Mouse (Mus musculus) common myeloid progenitor, adult 5-6 weeks (primary cell): ENCODE data around the gene Nol3. TPM values are rescaled to one million over a fixed set of nuclear protein-coding genes. Genes with fewer than 3 reads are reported as not detected.

ENCODE experiments used
- ATAC-seq: replicated peaks from 2 replicates; pipeline ENCODE4 v1.8.0; 2016; ENCODE audit warnings: low read depth, mild to moderate bottlenecking, moderate TSS enrichment, inconsistent platforms; ENCODE audit not compliant: poor library complexity, severe bottlenecking
- total RNA-seq: library from RNA; stranded (forward); fragments of 200-1000, 187-1606 nt; gene quantifications from 2 replicates; pipeline ENCODE4 v1.2.3, GENCODE M21; 2017

Nol3 gene
- total RNA-seq, 1 experiment from 2014 or later, result 0.05 TPM

DNA sequence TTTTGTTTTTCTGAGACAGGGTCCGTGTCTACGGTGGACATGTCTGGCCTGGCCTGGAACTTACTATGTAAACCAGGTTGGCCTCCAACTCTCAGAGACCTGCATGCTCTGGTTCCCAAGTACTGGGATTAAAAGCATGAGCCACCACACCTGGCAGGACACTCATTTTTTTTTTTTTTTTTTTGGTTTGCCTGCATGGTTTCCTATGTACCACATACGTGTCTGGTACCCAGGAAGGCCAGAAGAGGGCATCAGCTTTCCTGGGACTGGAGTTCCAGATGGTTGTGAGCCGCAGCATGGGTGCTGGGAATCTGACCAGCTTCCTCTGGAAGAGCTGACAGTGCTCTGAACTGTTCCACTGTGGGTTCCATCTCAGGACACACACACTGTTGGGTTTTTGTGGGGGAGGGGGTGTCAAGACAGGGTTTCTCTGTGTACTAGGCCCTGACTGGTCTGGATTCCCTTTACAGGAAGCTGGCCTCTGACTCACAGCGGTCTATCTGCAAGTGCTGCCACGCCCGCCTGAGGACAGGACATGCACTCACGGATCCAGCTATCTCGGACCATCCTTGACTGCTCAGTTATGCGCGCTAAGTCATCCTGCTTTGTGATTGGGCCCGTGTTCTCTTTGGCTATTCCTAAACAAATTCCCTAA, 14.5 kb upstream of the Nol3 start:
- no peak for ATAC-seq

DNA sequence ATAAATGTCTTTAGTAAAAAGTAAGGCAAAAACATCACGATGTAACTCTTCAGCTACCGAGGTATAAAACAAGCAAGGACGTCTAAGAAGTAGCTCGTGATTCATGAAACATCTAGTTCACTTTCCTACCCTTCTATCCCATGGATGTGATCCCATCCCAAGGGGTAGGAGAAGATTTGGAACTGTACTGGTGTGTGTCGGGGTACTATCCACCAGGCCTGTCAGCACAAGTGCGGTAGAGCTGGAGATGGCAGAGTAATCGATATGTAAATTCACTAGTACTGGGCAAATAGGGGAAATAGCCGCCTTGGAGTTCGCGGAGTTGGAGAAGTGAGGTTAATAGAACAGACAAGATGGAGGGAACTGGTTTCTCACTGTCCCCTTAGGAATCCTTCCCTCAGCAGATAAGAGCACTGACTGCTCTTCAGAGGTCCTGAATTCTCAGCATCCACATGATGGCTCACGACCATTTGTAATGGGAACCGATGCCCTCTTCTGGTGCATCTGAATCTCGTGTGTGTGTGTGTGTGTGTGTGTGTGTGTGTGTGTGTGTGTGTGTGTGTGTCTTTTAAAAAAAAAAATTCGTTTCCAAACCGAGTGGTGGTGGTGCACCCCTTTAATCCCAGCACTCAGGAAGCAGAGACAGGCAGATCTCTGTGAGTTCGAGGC, 12.6 kb upstream of the Nol3 start:
- ATAC-seq, result no peak

DNA sequence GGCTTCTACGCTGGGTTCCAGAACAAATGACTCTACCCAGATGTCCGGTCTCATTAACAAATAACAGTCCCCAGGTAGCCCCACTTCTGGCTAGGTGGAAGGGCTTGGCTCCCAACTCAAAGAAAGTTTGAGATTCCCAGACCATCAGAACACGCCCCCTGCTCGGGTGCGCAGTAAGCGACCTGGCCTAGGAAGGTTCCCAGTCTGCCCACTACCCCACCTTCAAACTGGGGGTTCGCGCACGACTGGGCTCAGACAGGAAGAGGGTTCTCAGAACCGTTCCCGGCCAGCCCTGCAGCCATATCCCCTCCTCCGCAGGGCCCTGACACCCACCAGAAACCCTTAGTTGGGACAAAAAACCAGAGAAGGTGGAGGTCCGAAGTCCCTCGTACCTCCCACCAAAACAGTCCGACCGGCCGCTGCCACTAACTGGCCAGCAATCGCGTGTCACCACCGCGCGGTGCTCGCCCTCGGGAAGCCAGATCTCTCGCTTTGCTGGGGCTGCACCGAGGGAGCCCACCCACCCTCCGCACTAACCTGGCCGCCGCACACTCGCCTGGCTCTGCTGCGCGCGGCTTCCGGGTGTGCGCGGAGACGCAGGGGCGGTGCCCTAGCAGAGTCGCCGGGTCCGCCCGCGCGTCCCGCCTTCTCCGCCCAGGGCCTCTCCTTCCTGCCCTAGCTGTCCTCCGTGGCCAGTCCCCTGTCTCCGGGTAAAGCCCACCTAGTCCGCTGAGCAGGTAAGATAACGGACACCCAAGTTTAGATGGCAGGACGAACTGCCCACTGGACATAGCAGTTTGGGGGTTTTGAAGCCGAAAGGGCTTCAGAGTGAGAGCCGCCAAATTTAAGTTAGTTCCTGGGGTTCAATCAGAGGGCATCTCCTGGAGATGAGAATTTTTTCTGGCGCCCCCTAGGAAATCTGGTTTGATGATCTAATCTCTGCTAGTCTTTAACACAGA, 11.6 kb upstream of the Nol3 start, which contains the start of the genes Tradd and Fbxl8:
TSS of gene Tradd (minus strand) at position 586 of the 959 bp plus-strand sequence.
TSS of gene Fbxl8 (plus strand) at position 625 of the 959 bp plus-strand sequence.
- ATAC-seq, result peak; percentile 62

DNA sequence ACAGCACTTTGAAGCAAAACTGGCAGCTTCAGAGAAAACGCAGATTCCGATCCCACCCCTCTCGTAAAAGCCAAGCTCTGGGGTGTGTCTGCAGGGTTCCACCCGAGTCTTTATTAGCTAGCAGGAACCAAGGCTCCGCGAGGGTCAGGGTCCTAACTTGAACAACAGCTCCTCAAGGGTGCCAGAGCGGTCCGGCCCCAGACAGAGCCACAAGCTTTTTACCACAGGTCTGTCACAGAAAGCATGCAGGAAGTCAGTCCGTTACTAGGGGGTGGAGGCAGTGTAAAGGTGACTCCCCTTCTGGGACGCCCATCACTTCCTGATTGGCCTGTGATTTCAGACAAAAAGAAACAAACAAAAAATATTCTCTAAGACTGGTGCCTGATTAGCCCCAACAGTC, 10.8 kb upstream of the Nol3 start:
- peak; percentile 55 for ATAC-seq

DNA sequence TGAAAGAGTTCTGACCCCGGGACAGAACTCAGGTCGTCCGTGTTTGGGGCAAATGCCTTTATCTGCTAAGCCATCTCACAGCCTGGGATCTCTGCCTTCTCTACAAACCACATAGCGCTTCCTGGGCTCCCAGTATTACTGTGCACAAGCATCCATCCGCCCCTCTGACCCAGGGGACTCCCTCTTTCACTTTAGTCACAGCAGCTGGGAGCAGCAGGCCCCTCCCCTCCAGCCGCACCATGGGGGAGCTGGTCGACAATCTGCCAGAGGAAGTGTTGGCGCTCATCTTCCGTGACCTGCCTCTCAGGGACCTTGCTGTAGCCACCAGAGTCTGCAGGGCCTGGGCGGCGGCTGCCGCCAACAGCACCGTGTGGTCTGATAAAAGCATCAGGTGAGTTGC, 9.2 kb upstream of the Nol3 start:
- ATAC-seq, result no peak

DNA sequence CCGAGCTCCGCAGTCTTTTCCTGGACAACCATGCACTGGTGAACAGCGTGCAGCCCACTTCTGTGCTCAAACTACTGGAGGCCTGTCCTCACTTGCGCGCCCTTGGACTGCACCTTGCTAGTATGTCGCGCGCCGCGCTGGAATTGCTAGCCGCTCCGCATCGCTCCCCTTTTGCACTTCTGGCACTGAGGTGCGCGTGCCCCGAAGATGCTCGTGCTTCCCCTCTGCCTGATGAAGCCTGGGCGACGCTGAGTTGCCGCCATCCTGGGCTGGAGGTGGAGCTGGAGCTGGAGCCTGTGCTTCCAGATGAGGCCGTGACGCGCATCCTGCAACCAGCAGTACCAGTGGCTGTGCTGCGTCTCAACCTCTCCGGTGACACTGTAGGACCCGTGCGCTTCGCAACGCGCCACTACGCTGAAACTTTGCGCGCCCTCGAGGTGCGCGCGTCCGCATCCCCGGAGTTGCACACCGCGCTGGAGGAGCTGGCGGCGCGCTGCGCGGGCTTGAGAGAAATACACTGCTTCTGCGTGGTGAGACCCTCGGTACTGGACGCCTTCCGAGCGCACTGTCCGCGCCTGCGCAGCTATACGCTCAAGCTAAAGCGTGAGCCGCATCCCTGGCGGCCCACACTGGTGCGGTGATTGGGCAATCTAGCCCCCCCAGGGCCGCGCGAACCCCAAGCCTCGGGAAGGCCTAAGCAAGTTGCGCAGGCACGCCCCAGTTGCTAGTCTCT, 7.4 kb upstream of the Nol3 start:
- ATAC-seq, result no peak

DNA sequence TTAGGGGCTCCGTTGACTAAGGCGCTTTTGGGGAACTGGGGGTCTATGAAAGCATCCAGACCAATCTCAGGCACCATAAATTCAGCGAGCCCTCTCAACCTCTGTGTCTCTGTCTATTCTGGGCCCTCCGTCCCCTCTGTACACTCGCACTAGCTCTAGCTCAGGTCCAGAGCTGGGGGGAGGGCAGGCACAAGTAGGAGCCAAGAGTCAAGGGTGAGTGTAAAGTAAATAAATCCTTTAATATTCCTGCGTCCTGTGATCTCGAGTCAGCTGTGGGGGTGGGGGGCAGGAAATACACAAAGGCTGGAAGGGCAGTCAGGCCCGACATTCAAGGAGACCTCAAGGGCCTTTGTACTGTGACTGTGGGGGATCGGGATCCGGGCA, 6.9 kb upstream of the Nol3 start:
- ATAC-seq, result no peak

DNA sequence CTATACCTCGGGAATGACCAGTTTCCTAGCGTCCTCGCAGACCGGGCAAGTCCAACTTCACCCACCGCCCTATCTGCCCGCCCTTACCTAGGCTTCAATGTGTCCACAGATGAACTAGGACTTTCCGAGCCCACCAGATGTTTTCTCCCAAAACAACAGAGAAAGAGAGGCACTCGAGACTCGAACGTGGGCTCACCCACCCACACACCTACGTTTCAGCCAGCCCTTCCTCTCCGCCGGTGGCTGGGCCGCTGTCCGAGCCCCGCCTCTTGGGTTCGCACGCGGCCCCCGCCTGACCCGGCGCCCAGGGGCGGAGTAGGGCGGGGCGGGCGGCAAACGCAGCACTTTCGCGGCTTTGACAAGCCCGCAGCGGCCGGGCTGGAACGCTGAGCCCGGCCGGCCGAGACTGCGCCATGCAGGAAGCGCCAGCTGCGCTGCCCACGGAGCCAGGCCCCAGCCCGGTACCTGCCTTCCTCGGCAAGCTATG, 6.4 kb upstream of the Nol3 start, which contains the start of gene Hsf4:
TSS of gene Hsf4 (plus strand) at position 341 of the 487 bp plus-strand sequence.
- ATAC-seq, result peak; percentile 9

DNA sequence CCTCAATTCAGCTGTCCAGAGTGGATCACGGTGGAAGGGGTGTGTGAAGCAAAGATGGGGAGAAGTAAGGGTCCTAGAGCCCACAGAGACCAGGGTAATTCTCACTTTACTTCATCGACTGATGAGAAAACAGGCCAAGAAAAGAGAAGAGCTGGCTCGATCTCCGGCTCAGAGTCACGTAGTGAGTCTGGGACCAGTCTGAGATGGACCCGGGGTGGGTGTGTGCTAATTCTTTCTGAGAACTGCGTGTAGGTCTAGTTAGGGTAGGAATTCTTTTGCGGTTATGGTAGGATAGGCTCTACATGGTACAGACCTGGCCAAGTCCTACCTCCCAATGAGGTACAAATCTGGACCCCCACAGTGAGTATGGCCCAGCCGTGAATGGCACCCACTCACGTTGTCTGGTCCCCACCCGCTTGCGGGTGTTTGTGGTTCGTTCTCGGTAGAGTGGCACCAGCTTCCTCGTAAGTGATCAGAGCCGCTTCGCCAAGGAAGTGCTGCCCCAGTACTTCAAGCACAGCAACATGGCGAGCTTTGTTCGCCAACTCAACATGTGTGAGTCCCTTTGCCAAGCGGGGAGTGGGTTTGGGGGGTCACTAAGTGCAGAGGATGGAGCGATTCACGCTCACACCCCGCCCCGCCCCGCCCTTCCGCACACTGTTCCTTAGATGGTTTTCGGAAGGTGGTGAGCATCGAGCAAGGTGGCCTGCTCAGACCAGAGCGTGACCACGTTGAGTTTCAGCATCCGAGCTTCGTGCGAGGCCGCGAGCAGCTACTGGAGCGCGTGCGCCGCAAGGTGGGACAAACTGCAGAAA, 5.6 kb upstream of the Nol3 start:
- ATAC-seq, result no peak

DNA sequence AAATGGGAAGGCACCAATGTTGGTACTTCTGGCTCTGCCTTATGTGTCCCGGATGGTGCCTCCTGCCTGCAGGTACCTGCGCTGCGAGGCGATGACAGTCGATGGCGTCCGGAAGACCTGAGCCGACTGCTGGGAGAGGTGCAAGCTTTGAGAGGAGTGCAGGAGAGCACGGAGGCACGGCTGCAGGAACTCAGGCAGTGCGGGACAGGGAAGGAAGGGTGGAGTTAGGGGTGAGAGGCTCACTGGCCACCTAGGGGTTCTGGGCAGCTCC, 5.1 kb upstream of the Nol3 start:
- no peak for ATAC-seq

DNA sequence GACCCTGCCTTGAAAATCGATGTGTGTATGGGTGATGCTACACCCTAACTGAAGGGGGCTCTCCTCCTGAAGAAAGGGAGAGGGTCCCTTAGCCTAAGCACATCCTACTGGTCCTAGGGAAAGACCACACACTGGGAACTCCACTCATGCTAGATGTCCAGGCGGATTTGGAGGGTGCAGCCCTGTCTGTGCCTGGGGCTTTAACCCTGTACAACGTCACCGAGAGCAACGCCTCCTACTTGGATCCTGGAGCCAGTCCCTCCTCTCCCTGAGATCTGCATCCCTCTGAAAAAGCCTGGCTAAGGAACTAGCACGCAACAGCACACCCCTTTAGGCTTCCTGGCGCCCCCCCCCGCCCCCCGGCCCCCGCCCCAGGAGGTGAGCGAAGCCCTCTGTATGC, 553 bp upstream of the Nol3 start:
- ATAC-seq, result no peak

DNA sequence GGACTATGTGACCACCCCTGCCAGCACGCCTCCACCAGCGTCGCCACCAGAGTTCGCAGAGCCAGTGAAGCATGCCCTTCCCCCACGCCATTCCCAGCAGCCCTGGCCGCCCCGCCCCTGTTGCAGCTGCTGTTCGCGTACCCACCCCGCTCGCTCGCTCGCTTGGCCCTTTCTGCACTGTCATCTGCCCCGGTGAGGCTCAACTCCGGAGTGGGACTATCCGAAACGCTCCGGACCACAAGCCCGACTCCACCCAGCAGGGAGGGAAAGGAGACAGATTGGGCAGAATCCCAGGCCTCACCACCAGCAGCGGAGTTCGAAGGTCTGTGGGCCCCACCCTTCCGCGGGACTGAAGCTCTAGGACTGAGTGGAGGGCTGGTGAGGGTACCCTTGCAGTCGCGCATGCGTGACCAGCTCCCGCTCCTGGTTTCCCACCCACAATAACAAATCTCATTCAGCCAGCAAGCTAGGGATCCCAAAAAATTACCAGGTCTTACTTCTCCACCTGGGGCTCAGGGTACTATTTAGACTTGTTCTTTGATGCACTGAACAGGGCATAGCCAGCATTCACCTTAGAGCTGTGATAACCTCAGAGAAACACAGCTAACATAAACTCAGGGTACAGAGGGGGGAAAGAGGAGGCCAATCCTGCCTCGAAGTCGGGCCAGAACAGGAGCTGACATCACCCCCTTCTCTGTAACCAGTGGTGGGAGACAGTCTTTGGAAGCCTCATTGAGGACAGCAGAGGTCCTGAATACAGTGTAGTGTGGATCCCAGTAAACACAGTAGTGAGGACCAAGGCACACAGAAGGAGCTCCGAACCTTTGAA, 566 bp downstream of the Nol3 start:
- ATAC-seq, result peak; percentile 67

DNA sequence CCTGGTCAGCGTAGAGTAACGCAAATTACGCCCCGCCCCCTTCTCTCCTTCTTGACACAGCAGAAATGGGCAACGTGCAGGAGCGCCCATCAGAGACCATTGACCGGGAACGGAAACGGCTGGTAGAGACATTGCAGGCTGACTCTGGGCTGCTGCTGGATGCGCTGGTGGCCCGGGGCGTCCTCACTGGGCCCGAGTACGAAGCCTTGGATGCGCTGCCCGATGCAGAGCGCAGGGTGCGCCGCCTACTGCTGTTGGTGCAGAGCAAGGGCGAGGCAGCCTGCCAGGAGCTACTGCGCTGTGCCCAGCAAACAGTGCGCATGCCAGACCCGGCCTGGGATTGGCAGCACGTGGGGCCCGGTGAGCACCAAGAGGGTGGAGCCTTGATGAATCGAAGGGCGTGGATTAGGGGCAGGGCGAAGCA, 3.0 kb downstream of the Nol3 start:
- peak; percentile 65 for ATAC-seq

DNA sequence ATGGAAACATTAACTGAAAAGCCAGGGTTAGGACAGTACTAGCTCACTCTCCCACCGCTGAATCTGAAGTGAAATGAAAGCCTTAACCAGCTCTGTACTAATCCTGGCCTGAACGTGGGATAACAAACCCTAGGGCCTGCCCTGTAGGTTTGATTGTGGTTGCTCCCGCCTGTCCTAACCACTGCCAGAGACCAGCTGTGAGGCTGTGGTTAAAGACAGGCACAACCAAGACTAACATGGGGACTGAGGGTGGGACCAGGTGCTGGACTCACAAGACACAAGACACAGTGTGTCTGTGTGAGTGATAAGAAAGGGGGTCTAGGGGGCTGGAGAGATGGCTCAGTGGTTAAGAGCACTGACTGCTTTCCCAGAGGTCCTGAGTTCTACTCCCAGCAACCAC, 4.6 kb downstream of the Nol3 start:
- no peak for ATAC-seq

DNA sequence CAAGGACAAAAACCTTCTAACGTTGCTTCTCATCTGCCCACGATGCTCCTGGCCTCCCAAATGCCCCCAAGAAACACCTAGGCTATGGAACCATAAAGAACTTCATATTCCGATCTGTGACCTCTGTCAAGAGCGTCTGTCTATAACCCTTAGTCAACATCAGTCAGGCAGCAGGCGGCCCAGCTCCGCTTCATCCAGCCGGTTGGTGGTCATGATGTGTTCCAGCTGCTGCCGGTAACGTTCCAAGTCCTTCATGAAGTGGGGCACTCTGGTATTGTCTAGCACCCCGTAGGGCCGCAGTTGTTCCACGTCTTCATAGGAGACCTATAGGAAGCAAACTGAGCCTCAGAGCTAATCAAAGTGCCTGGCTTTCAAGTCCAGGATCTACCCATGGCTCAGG, 5.9 kb downstream of the Nol3 start:
- ATAC-seq, result no peak

DNA sequence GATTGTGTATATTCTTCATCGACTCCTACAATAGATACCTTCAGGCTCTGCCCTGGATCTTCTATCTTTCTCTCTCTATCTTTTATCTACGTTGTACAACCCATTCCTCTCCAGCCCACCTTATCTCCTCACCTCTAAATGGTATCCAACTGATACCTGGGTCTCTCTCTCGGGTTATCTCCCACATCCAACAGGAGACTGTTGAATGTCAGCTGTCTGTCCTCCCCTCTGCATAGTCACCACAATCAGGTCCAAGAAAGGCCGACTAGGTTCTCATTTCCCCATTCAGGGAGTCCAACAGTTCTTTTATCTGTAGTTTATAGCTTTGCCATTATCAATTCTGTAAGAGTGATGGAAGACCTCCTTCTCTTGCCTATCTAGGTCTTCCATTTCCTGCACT, 6.3 kb downstream of the Nol3 start:
- ATAC-seq, result no peak

DNA sequence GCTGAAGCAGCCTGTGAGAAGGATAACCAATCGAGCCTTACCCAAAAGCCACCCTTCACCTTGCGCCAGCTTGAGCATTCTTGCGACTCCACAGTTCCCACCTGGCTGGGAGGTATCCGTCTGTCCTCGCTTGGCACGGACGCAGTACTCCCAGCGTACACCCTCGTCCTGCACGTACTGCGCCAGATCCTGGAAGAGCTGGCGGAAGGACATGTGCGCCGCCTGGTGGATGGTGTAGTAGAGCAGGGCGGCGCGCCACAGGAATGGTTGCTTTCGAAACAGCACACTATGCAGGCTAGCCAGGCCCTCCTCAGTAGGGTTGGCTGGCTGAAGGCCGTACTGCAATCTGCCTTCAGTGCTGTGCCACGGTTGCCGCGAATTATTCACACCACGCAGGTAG, 7.1 kb downstream of the Nol3 start:
- peak; percentile 53 for ATAC-seq

DNA sequence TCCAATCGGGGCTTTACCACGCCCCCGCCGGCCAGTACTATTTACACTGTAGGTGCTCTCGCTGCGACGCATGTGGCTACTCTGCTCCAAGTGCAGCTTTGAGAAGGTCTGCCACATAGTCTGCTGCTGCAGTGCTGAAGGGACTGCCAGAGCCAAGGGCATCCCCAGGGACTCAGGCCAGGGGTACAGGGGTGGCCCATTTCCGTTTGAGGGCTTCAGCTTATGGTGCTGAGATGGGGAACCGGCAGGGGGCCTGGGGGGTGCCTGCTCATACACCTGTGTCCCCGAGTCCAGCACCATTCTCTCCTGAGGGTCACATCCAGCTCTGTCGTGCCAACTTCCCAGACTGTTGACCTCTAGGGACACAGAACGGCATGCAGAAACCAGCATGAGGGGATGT, 9.6 kb downstream of the Nol3 start:
- ATAC-seq, result no peak
